Mouse (Mus musculus): ENCODE data around the gene Inca1. TPM values are rescaled to one million over a fixed set of nuclear protein-coding genes. Genes with fewer than 3 reads are reported as not detected.

The Inca1 gene
- polyA plus RNA-seq, 1 experiment from 2014 or later = 0.69 TPM

GRCm38 (mm10) chr11:70697376-70697775 lies 2.6 kb downstream of the Inca1 start:
- Histone ChIP-seq H3K27me3 (replicated peaks; ENCODE audit: low read depth, poor library complexity, severe bottlenecking) (no peaks in the 10 kb centered on the region), H3K9me3 (no peaks in the 10 kb centered on the region), H3K4me3 (no peak overlapping the region), H3K4me1 (peaks cover 25% of the 10 kb centered on the region), H3K36me3 (replicated peaks) (no peaks in the 10 kb centered on the region), H3K27ac (replicated peaks) (no peak overlapping the region)
- DNase-seq (ENCODE audit: low spot score) = no peak
- WGBS = 77% methylated on average over 3 of the region's 3 CpGs

GRCm38 (mm10) chr11:70693504-70693903 lies 6.5 kb downstream of the Inca1 start:
- Histone ChIP-seq H3K27me3 (replicated peaks; ENCODE audit: low read depth, poor library complexity, severe bottlenecking) (no peaks in the 10 kb centered on the region), H3K4me3 (no peak overlapping the region), H3K27ac (replicated peaks) (no peak overlapping the region), H3K9me3 (no peaks in the 10 kb centered on the region), H3K36me3 (replicated peaks) (no peaks in the 10 kb centered on the region), H3K4me1 (peaks cover 6% of the 10 kb centered on the region)
- 69% methylated on average over 3 of the region's 3 CpGs for WGBS
- DNase-seq (ENCODE audit: low spot score) = no peak

- no peak for DNase-seq (ENCODE audit: low spot score)
- Histone ChIP-seq H3K9me3 (no peaks in the 10 kb centered on the region), H3K4me1 (peaks cover 25% of the 10 kb centered on the region), H3K36me3 (replicated peaks) (peaks cover 16% of the 10 kb centered on the region), H3K27me3 (replicated peaks; ENCODE audit: low read depth, poor library complexity, severe bottlenecking) (no peaks in the 10 kb centered on the region), H3K4me3 (no peak overlapping the region), H3K27ac (replicated peaks) (no peak overlapping the region)
- WGBS = 64% methylated on average over 4 of the region's 4 CpGs
Observed at GRCm38 (mm10) chr11:70689578-70689977, 10.4 kb downstream of the Inca1 start.

- H3K36me3 ChIP-seq (replicated peaks) = peaks cover 28% of the 10 kb centered on the region
- peak overlapping the region; percentile 91 for H3K4me3 ChIP-seq
- peaks cover 25% of the 10 kb centered on the region for H3K4me1 ChIP-seq
- no peaks in the 10 kb centered on the region for H3K9me3 ChIP-seq
- no peaks in the 10 kb centered on the region for H3K27me3 ChIP-seq (replicated peaks; ENCODE audit: low read depth, poor library complexity, severe bottlenecking)
- DNase-seq (ENCODE audit: low spot score) = peak; percentile 20
- WGBS = 12% methylated on average over 8 of the region's 8 CpGs
- H3K27ac ChIP-seq (replicated peaks) = peak overlapping the region; percentile 92
Observed at GRCm38 (mm10) chr11:70688372-70688771, 11.6 kb downstream of the Inca1 start.

- peak within 1 kb of the TSS; percentile 91 for H3K4me3 ChIP-seq
- H3K9me3 ChIP-seq = no peaks in the 10 kb centered on the region
- peaks cover 35% of the 10 kb centered on the region for H3K36me3 ChIP-seq (replicated peaks)
- DNase-seq (ENCODE audit: low spot score) = peak; percentile 93
- peaks cover 28% of the 10 kb centered on the region for H3K4me1 ChIP-seq
- WGBS = under 1% methylated on average over 55 of the region's 55 CpGs
- peak within 1 kb of the TSS; percentile 92 for H3K27ac ChIP-seq (replicated peaks)
- H3K27me3 ChIP-seq (replicated peaks; ENCODE audit: low read depth, poor library complexity, severe bottlenecking) = no peaks in the 10 kb centered on the region
Observed at GRCm38 (mm10) chr11:70687601-70688199, 12.3 kb downstream of the Inca1 start, which contains the start of gene Camta2. Gene Camta2 (minus strand): TSS chr11:70688105.

- Histone ChIP-seq H3K9me3 (no peaks in the 10 kb centered on the region), H3K36me3 (replicated peaks) (peaks cover 41% of the 10 kb centered on the region), H3K4me3 (peak overlapping the region; percentile 91), H3K27me3 (replicated peaks; ENCODE audit: low read depth, poor library complexity, severe bottlenecking) (no peaks in the 10 kb centered on the region), H3K27ac (replicated peaks) (peak overlapping the region; percentile 92), H3K4me1 (peaks cover 35% of the 10 kb centered on the region)
- WGBS = 6% methylated on average over 16 of the region's 16 CpGs
- peak; percentile 65 for DNase-seq (ENCODE audit: low spot score)
Observed at GRCm38 (mm10) chr11:70686901-70687566, 12.9 kb downstream of the Inca1 start.

GRCm38 (mm10) chr11:70683640-70684039 lies 16.3 kb downstream of the Inca1 start:
- Histone ChIP-seq H3K9me3 (no peaks in the 10 kb centered on the region), H3K4me1 (peaks cover 48% of the 10 kb centered on the region), H3K27me3 (replicated peaks; ENCODE audit: low read depth, poor library complexity, severe bottlenecking) (no peaks in the 10 kb centered on the region), H3K27ac (replicated peaks) (no peak overlapping the region), H3K36me3 (replicated peaks) (peaks cover 64% of the 10 kb centered on the region), H3K4me3 (no peak overlapping the region)
- no peak for DNase-seq (ENCODE audit: low spot score)
- WGBS = 90% methylated on average over 5 of the region's 5 CpGs

- H3K27me3 ChIP-seq (replicated peaks; ENCODE audit: low read depth, poor library complexity, severe bottlenecking) = no peaks in the 10 kb centered on the region
- peak overlapping the region; percentile 42 for H3K27ac ChIP-seq (replicated peaks)
- no peaks in the 10 kb centered on the region for H3K9me3 ChIP-seq
- peaks cover 43% of the 10 kb centered on the region for H3K4me1 ChIP-seq
- H3K36me3 ChIP-seq (replicated peaks) = peaks cover 75% of the 10 kb centered on the region
- 16% methylated on average over 11 of the region's 11 CpGs for WGBS
- H3K4me3 ChIP-seq = peak overlapping the region; percentile 34
- peak; percentile 68 for DNase-seq (ENCODE audit: low spot score)
Observed at GRCm38 (mm10) chr11:70681897-70682581, 17.9 kb downstream of the Inca1 start.

- peaks cover 34% of the 10 kb centered on the region for H3K4me1 ChIP-seq
- H3K27me3 ChIP-seq (replicated peaks; ENCODE audit: low read depth, poor library complexity, severe bottlenecking) = no peaks in the 10 kb centered on the region
- no peaks in the 10 kb centered on the region for H3K9me3 ChIP-seq
- H3K4me3 ChIP-seq = no peak overlapping the region
- WGBS = 62% methylated on average over 12 of the region's 12 CpGs
- no peak for DNase-seq (ENCODE audit: low spot score)
- H3K36me3 ChIP-seq (replicated peaks) = peaks cover 84% of the 10 kb centered on the region
- H3K27ac ChIP-seq (replicated peaks) = peak overlapping the region; percentile 42
Observed at GRCm38 (mm10) chr11:70681170-70681569, 18.8 kb downstream of the Inca1 start.

GRCm38 (mm10) chr11:70679894-70680293 lies 20.1 kb downstream of the Inca1 start:
- H3K36me3 ChIP-seq (replicated peaks) = peaks cover 84% of the 10 kb centered on the region
- H3K27ac ChIP-seq (replicated peaks) = no peak overlapping the region
- peaks cover 32% of the 10 kb centered on the region for H3K4me1 ChIP-seq
- 89% methylated on average over 8 of the region's 8 CpGs for WGBS
- no peaks in the 10 kb centered on the region for H3K27me3 ChIP-seq (replicated peaks; ENCODE audit: low read depth, poor library complexity, severe bottlenecking)
- no peak overlapping the region for H3K4me3 ChIP-seq
- DNase-seq (ENCODE audit: low spot score) = no peak
- no peaks in the 10 kb centered on the region for H3K9me3 ChIP-seq

GRCm38 (mm10) chr11:70679361-70679760 lies 20.6 kb downstream of the Inca1 start:
- Histone ChIP-seq H3K27me3 (replicated peaks; ENCODE audit: low read depth, poor library complexity, severe bottlenecking) (no peaks in the 10 kb centered on the region), H3K4me1 (peaks cover 32% of the 10 kb centered on the region), H3K9me3 (no peaks in the 10 kb centered on the region), H3K4me3 (no peak overlapping the region), H3K36me3 (replicated peaks) (peaks cover 83% of the 10 kb centered on the region), H3K27ac (replicated peaks) (no peak overlapping the region)
- 95% methylated on average over 8 of the region's 8 CpGs for whole genome bisulfite sequencing
- DNase-seq (ENCODE audit: low spot score) = no peak

- Histone ChIP-seq H3K36me3 (replicated peaks) (peaks cover 83% of the 10 kb centered on the region), H3K27me3 (replicated peaks; ENCODE audit: low read depth, poor library complexity, severe bottlenecking) (no peaks in the 10 kb centered on the region), H3K27ac (replicated peaks) (no peak overlapping the region)
Observed at GRCm38 (mm10) chr11:70678576-70678975, 21.4 kb downstream of the Inca1 start.

More at GRCm38 (mm10) chr11:70678576-70678975, 21.4 kb downstream of the Inca1 start:
- no peaks in the 10 kb centered on the region for H3K9me3 ChIP-seq
- DNase-seq (ENCODE audit: low spot score) = no peak
- no peak overlapping the region for H3K4me3 ChIP-seq
- peaks cover 32% of the 10 kb centered on the region for H3K4me1 ChIP-seq
- WGBS = 55% methylated on average over 2 of the region's 2 CpGs

All from embryonic facial prominence, embryonic 10.5 days (tissue).